Mouse (Mus musculus): ENCODE measurements at regions not wholly inside any gene's neighbourhood (a gene's known extent, or its start where the extent isn't known, plus 50 kb on each side); places are given as distances from the start of the nearest gene placed in this dataset.

DNA sequence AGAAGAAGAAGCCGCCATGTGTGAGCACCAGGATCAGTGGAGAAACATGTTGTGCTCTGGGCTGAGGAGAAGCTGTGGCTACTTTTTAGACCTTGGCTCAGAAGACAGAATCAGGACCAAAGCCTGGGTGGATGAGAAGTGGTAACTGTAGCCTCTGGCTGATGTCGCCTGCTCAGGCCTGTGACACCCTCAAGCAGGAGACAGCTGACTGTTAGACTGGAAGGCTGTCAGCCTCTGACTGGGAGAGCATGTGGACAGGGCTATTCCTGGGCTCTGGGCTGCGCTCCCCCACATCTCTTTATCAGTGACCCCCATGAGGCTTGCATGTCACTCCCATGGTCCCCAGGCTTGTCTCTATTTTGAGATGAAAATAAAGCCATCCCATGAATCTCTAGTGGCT, 402.5 kb downstream of the Med13l start:
- no peak for DNase-seq
- intact Hi-C loops (cut with DNase I): no loop called here

DNA sequence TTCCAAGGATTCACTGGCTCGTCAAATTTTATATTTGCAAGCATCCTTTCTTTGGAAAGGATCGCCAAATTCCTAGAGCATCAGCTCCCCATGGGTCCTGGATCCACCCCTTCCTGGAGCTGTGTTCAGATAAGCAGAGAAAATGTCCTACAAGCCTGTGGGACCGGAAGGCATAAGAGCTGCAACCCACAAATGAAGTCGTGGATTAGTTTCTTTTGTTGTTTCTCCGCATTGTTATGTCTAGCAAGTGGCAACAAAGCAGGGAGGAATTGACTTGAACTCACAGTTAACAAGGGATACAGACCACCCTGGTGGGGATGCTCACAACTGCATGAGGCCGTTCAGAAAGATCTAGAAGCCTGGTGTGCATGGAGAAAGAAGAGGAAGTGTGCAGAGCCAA, 406.4 kb downstream of the Med13l start:
- peak in 1 of 2 experiments; percentile 16 for DNase-seq
- intact Hi-C loops (cut with DNase I): loop anchor here (5.0 kb wide), 1 partner anchor 705 kb away; the partner anchor contains the start of gene Tbx3

DNA sequence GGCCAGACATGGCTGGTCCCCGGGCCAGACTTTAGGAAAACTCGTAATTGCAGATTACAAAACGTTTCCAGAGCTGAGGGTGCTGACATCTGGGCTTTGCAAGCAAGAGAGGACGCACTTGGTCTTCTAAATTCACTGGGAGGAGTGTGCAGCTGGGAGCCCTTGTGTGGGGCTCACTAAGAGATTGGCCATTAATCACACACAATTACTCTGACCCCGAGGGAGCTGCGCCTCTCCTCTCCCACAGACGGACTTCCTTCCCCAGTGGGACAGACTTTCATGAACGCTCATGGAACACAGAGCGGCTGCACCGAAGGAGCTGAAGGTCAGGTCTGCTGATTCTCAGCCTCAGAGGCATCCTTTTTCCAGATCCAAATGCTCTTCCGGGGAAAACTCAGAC, 407.2 kb downstream of the Med13l start:
- intact Hi-C loops (cut with DNase I): loop anchor here (5.0 kb wide), 1 partner anchor 705 kb away; the partner anchor contains the start of gene Tbx3
- DNase-seq: peak; percentile 29 to 34

DNA sequence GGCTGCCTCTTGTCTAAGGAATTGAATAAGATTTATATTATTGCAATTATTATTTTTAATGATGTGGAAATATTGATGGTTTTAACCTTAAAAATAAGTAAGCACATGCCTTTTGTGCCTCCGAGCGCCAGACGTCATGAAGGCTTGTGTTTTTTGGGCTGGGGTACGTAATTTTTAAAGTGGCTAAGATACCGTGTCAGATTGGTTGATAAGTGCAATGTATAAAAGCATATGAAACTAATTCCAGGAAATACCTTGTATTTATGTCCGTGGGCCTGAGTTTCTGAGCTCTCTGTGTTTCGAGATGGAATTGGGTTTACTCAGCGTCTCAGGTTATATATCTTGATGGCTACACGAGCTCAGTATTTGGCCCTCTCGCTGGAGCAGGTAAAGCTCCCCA, 414.7 kb downstream of the Med13l start:
- DNase-seq: no peak
- intact Hi-C loops (cut with DNase I): loop anchor here (10.0 kb wide), 1 partner anchor 90 kb away; no protein-coding TSS in a partner anchor

DNA sequence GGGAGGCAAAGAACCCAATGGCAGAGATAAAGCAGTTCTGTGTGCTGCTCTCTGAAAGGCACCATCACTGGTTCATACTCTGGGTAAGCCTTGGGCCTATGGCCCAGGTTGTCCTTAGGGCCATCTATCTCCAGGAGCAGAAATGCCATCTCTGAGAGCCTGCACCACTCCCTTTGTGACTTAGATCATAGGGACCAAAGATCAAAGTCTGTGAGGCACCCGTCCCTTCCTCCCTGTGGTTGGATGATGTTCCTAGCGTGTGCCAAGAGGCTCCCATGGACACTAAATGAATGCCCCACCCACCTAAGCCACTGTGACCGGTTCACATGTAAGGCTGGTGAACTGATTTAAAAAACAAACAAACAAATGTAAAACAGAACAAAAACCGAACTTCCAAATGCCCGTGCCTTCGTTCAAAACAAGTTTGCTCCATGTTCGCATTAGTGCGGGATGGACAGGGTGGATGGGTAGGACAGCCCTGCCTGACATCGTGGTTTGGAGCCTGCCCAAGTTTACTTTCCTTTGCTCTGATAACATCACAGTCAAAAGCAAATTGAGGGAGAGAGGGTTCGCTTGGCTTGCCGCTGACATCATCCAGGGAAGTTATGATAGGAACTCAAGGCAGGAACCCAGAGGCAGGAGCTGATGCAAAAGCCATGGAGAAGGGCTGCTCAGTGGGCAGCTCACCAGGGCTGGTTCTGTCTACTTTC, 418.6 kb downstream of the Med13l start:
- DNase-seq: no peak
- intact Hi-C loops (cut with DNase I): loop anchor here (10.0 kb wide), 1 partner anchor 94 kb away; no protein-coding TSS in a partner anchor

DNA sequence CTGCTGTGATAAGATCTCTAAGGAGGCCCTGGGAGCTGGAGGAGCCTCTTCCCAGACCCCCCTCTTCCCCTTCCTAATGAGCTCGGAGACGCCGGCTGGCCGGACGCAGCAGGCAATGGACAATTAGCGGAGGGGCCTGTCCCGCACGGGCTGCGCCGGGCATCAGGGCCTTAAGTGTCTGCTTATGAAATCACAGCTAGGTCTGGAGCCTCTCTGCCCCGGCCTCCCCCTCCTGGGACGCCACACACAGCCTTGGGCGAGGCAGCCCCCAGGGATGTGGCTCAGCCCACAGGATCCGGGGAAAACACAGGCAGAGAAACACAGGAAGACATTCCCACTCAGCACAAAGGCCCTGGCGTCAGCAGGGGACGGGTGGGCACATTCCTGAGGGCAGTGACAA, 420.6 kb downstream of the Med13l start:
- intact Hi-C loops (cut with DNase I): loop anchor here (2.0 kb wide), 2 partner anchors 24 to 78 kb away; no protein-coding TSS in a partner anchor
- peak; percentile 50 to 55 for DNase-seq

DNA sequence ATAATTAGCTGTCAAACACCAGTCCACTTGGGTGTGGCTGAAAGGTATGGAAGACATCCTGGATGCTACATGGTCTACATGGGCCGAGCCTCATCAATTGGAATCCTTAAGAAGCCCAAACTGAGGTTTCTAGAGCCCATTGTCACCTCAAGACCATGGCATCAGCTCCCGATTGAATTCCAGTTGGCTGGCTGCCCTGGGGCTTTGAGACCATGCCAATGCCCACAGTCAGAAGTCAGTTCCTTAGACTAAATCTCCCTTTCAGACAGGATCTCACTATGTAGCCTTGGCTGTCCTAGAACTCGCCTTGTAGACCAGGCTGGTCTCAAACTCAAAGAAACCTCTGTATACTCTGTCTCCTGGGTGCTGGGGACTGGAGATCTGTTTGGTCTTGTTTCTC, 423.8 kb downstream of the Med13l start:
- DNase-seq: no peak
- intact Hi-C loops (cut with DNase I): no loop called here

DNA sequence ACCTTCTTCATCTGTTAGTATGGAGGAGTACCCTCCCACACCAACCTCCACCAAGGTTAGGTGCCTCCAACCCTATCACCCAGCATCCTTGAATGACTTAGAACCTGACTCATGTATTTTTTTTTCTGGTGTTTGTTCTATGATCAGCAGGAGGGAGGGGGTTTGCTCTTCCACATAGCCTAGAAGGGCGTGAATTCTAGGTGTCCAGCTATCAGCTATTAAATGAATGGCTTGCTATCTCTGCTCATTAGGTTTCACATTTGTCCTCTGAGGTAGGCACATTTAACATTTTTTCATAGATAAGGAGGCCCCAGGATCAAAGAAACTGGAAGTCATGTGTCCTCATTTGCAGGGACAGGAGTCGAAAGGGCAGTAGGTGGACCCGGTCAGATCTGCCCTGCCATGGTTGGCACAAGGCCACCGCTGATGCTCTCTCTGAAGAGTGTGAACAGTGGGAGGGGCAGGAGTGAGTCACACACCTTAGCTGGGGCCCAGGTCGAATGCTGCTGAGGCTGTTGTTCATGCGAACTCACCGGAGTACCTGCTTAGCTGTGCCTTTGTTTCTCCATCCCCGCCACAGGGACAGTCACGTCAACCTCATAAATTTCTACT, 424.4 kb downstream of the Med13l start:
- no peak for DNase-seq
- intact Hi-C loops (cut with DNase I): no loop called here

DNA sequence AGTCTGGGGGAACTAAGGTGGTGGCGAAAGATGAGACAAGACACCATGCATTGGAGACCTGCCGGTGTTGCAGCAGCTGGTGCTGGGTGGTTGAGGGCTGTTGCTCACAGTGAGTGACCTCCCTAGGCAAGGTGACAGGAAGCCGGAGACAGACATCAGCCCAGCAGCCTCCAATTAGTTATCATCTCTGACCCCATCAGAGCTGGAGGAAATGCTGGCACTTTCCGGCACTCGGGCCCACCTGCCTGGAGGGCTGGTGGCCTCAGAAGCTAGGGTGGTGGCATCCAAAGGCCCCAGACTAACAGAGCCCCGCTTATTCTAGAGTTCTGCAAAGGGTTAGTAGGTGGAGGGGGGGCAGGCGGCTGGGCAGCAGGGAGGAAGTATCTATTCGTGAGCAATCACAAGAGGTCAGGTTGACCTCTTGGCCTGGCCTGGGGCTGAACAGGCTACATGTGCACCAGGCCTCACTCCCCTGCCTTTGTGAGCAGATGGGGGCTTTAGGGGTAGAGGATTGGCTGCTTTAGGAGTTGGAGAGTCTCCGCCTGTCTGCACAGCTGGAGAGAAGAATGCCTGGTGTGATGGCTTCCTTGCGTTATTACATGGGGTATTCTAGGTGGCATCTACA, 427.0 kb downstream of the Med13l start:
- intact Hi-C loops (cut with DNase I): no loop called here

DNA sequence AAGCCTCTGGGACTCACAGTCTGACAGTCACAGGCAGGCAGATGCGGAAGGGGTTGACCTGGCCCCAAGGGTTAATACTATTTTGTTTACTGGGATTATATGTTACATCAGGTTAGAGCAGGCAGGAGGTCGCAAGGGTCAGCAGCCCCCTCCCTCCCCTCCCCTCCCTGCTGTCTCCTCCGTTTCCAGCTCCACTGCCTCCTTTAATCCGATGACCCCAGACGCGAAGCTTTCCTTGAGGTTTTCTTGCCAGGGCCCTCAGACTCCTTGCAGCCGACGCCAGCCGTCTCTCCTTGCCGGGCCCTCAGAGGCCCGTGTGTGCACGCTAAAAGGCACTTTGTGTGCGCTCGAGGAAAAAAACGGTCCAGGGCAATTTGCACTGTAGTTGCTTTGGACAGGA, 438.6 kb downstream of the Med13l start:
- intact Hi-C loops (cut with DNase I): no loop called here
- DNase-seq: no peak

More for the DNA sequence above, 427.0 kb downstream of the Med13l start:
- DNase-seq: no peak

DNA sequence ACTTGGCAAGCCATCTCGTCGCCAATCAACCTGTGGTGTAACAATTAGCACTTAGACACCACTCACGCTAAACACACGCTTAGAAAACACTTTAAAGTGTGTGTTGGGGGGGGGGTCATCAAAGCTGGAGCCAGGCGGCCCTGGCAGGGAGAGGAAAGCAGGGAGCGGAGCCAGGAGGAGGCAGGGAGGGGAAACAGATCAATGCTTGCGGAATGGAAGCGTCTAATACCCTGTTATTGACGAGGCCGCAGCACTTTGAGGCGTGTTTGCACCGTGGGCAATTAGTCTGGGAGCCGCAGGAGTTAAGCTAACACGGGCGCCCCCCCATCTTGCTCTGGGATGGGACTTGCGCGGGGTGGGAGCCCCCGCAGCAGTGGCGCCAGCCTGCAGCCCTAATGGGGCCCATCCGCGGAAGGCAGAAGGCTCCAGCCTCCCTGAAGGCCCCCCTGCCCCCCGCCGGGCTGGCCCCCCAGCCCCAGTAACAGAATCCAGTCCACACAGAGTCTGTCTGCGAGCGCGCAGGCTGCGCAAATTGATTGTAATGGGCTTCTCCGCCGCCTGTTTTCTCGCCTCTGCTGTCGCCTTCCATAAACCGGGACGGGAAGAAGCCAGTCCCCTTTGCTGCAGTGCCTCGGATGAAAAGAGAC, 445.5 kb downstream of the Med13l start:
- intact Hi-C loops (cut with DNase I): loop anchor here (2.0 kb wide), 1 partner anchor 25 kb away; no protein-coding TSS in a partner anchor
- DNase-seq: no peak

DNA sequence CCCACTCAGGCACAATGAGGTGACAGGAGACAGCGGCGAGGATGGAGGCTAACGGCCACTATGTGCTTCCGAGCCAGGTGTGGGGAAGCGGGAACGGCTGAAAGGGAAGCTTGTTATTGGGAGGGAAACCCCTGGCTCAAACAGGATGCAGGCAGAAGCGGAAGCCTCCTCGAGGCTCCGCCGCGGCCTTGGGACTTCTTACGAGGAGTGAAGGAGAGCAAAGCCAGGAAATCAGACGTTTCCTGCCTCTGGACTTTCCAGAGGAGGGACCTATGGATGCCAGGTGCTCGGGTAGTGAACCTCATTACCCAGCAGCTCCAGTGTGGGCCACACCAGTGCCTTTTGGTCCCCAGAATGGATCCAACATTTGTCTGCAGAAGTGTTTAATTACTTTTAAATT, 449.6 kb downstream of the Med13l start:
- intact Hi-C loops (cut with DNase I): loop anchor here (2.0 kb wide), 1 partner anchor 43 kb away; no protein-coding TSS in a partner anchor
- peak; percentile 12 to 24 for DNase-seq

DNA sequence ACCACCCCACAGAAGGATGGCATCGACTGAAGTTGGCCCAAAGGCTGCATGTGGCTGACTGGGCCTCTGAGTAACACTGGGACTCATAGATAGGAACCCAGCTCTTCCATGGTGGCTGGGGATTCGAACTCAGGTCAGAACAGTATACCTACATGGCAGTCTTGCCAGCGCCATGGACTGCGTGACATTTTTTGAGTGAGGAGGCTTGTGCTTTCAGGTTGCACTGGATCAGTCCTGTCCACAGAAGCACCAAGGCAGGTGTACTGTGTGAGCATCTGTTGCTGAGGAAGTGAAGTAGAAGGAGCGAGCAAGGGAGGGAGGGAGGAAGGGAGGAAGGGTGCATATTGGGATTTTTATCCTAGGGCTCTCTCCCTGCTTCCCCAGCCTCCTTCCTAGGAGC, 454.7 kb downstream of the Med13l start:
- intact Hi-C loops (cut with DNase I): no loop called here
- DNase-seq: no peak

DNA sequence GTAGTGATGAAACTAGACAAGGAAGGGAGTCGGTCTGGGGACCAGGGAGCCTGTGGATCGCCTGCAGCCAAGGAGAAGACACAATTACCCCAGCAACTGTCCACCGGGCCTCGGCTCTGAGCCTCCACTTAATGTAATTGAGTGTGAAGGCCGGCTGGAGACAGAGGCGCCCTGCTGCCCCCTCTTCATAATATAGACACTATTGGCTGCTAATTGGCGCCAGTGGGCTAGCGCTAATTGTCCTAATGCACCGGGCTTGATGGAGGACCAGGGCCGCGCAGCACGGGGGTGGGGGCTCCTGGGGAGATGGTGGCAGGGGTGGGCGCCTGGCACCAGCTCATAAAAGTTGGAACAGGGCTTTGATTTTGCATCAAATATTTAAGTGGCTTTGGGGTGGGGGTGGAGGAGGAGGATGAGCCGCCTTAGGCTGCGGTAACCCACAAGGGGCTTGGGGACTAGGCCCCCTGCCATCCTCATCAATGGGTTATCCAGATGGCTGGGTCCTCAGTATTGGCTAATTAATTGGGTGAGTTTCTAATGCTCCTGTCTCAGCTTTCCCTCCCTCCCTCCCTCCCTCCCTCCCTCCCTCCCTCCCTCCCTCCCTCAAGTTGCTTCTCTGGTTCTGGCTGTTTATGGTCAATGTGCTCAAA, 455.3 kb downstream of the Med13l start:
- DNase-seq: no peak
- intact Hi-C loops (cut with DNase I): no loop called here

DNA sequence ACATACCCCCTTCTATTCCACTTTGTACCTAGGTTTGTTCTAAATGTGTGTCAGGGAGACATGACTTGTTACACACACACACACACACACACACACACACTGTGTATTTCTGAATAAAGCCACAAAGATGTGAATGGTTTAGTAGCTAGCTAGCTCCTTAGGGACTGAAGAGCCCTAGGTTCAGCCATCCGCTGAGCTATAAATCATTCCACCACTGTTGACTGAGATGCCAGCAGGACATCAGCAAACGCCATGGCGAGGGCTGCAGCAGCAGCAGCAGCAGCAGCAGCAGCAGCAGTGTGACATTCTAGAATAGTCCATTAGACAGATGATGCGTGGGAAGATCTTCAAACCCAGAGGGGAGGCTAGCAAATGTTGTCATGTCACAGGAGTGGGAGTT, 455.9 kb downstream of the Med13l start:
- intact Hi-C loops (cut with DNase I): no loop called here
- DNase-seq: no peak

DNA sequence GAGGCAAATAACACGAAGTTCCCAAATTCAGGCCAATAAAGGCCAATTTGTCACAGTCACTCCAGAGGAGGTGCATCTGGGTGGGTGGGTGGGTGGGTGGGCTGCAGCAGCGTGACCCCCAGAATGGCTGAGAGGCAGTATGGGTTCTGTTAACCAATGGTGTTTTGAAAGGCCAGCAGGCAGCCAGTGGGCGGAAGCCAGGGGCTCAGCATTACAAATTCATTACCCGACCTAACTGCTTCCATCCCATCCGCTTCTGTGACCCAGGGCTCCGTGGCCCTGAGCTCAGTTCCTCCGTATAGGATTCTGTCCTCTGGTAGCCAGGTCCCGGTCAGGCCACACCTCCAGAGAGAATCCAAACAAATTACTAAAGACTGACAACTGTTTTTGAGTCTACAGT, 463.5 kb downstream of the Med13l start:
- intact Hi-C loops (cut with DNase I): no loop called here
- no peak for DNase-seq

DNA sequence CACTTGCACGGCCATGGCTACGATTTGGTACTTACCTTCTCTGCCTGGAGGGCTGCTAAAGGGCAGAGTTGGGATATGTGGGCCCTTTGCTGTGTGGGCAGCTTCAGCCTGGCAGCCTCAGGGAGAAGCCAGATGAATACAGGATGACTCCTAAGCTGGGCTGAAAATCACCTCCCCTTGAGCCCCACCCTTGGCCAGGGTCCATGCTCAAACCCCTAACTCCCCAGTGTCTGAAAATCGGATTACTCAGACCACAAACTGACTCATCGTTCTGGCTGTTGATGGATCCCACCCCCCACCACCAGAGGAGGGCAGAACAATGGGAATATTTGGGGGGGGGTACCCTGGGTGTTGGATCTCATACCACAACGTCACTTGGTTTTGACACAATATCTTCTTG, 471.6 kb downstream of the Med13l start:
- intact Hi-C loops (cut with DNase I): no loop called here
- no peak for DNase-seq

DNA sequence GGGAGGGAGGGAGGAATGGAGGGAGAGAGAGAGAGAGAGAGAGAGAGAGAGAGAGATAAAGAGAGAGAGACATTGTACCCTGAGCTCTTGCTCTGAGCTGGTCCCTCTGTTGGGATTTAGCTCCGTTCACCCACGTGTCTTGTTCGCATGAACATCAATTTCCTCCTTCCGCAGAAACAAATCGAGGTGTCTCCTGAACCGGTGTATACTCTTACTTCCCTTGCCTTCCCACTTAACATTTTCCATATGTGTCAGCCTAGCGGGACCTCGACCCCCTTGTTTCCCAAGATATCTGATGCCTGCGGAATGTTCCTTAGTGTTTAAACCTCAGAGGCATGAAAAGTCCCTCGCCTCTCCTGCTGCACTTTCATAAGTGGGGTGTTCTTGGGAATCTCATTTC, 484.1 kb downstream of the Med13l start:
- DNase-seq: no peak
- intact Hi-C loops (cut with DNase I): no loop called here

DNA sequence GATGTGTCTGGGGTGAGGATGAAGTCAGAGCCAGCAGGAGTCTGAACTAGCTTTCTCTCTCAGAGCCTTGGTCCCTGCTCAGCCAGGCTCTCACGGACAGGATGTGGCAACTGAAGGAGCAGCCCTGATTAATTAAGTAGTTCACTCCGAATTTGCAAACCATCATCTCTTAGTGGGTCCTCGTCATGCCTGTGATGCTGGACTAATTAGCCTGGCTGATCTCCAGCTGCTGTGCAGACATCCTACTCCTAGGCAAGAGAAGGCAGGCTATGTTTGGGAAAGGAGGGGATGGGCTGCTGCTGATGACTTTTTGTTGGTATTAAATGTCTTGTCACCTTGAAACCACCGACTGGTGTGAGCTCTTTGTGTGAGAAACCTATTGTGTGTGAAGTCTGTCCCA, 487.1 kb downstream of the Med13l start:
- intact Hi-C loops (cut with DNase I): no loop called here
- no peak for DNase-seq

DNA sequence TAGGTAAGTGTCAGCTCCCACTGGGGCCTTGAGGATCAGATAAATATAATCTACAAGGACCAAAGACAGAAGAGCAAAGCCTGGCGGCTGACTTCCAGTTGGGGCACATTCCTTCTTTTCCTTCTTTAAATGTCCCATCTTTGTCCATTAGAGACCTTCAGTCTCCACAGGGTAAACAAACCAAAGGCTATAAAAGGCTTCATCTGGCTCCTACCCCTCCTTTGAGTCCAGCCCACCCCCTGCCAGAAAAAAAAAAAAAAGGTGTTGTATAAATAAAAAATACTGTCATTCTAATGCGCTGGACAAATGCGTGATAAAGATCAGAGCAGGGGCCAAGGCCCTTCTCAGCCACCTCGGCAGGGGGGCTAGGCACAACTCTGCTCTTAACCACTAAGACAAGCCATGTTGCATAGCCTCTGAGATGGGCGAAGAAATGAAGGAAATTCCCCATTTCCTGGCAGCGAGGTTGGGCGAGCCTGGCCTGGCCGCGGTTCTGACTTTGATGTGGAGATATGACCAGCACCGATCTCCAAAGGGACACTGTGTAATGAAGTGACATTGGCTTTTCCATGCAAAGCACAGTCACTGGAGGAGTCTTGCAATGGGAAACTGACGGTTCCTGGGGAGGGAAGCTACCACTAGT, 492.0 kb downstream of the Med13l start:
- DNase-seq: no peak
- intact Hi-C loops (cut with DNase I): loop anchor here (2.0 to 10.0 kb wide), 2 partner anchors 42 to 98 kb away; no protein-coding TSS in a partner anchor
